Mouse (Mus musculus) liver, adult (tissue): Measurements from ENCODE around the gene Chmp2a.
A peak's percentile ranks its signal among the peaks of the same experiment; 100 is the strongest.

Source experiments
- GATA4 ChIP-seq: IDR thresholded peaks from 2 replicates; pipeline ENCODE4 v1.6.1; 2014; ENCODE audit warnings: mild to moderate bottlenecking, low read length; ENCODE audit not compliant: insufficient replicate concordance

Gene Chmp2a

DNA sequence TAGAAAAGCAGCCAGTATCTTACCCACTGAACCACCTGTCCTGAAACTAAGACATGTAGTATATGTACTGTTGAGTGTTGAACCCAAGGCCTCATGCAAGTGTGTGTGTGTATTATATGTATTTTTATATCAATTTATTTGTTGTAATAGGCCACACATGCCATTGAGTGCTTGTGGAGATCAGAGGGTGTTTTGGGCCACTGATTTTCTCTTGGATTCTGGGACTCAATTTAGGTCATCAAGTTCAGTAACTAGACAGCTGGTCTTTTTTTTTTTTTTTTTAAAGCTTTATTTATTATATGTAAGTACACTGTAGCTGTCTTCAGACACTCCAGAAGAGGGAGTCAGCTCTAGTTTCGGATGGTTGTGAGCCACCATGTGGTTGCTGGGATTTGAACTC is 19.4 kb downstream of the Chmp2a start:
- TF ChIP-seq GATA4 = no peak

DNA sequence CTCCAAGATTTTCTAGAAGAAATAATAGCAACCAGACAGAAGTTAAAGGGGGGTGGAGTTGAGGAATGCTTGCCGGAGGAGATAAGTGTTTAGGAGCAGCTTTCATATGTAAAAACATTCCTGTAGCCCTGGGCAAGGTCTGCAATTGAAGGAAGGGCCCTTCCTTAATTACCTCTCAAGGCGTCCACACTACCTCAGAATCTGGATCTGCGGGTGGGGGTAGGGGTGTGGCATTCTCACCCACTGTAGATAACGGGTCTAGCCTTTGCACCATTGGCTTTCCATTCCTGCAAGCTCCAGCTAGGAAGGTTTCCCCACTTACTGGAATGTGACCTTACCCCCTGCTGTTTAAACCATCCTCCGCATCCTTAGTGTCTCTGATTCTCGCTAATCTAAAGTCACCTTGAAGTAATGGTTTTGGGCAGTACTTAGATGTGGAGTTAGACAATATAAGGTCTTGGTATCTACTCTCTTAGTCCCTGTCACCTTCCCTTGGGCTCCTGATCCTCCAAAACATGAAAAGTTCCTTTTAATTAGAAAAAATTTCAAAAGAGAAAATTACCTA is 20.2 kb downstream of the Chmp2a start:
- no peak for TF ChIP-seq GATA4

- no peak for TF ChIP-seq GATA4
Observed at GRCm38 (mm10) chr7:13013671-13014070, 20.9 kb downstream of the Chmp2a start.

GRCm38 (mm10) chr7:13010005-13010908 is 24.4 kb downstream of the Chmp2a start, which contains the start of gene Zbtb45:
Zbtb45 (minus strand) TSS chr7:13010034.
- no peak for TF ChIP-seq GATA4

DNA sequence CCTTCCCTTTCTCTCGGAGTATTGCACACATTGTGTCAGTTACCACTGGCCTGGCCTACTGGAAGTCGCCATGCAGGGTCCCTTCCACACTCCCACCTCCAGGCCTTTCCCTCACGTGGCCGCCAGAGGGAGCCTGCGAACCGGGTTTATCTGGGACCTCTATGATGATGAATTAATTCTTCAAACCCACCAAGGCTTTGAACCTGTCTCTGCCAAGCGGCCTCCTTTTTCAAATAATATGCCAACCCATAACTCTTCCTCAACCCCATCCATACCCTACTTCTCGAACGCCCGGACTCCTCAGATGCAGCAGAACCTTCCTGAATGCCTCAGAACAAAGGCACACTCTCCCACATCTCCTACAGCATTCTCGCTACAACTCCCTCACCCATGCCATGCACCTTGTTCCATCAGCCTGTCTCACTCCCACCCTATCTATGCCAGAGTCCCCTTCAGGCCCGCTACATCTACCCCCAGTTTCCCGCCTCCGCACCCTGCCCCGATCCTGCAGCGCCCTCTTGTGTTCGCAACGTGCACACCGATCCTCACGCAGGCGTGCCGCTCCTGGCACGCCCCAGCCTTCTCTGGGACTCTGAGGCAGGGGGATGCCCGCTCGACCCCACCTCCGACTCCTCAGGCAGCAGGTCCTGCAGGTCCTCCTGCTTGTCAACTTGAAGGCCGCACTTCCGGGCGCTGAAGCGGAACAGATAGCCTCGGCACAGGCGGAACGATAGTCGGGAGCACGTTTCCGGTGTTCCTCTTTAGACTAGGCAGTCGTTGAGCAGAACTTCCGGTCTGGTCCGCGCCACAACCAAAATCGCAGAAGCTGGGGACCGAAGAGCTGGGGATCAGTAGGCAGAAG is 25.2 kb downstream of the Chmp2a start:
- peak; percentile 66; the same call in 1 of the 2 replicates for TF ChIP-seq GATA4

- TF ChIP-seq GATA4 = no peak
Observed at GRCm38 (mm10) chr7:13007341-13008092, 27.1 kb downstream of the Chmp2a start.

DNA sequence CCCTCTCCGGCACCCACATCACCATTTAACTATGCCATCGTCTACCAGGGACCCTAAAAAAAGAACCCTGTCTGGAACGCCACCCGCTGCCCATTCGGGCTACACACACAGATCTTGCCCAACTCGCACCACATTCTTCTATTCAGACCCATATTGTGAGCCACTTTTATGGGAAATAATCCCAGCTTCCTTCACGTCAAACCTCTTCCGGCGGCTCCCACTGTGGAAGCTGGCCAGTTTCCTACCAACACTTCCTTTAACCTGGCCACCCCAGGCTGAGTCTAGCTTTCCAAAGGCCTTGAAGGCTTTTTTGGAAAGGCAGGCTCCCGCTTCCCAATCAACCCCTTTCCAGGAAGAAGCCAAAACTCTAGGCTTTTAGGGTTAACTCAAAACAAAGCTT is 28.1 kb downstream of the Chmp2a start:
- no peak for TF ChIP-seq GATA4

- no peak for TF ChIP-seq GATA4
Observed at GRCm38 (mm10) chr7:13006011-13006410, 28.6 kb downstream of the Chmp2a start.

GRCm38 (mm10) chr7:13003380-13003779 is 31.2 kb downstream of the Chmp2a start:
- TF ChIP-seq GATA4 = no peak

GRCm38 (mm10) chr7:13001584-13001983 is 33.0 kb downstream of the Chmp2a start:
- no peak for TF ChIP-seq GATA4

DNA sequence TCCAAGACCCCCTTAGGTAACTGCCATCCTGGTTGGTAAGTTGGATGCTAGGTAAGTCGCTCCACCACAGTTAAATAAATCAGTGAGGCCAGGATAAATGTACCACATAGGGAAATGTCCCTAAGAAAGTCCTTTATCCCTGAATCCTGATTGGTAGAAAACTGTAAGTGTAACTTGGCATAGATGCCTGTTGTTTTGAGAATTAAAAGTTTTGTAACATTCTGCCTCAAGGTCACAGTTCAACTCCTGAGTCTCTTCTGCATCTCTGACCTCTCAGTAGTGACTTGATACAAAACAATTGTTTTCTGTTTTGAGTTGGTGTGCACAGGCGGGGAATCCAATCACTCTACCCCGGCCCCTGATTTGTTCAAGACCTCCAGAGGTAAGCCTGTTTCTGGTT is 35.8 kb downstream of the Chmp2a start, which contains the start of gene Trim28:
Trim28 (plus strand) TSS at position 264 of the 400 bp plus-strand sequence.
- no peak for TF ChIP-seq GATA4

DNA sequence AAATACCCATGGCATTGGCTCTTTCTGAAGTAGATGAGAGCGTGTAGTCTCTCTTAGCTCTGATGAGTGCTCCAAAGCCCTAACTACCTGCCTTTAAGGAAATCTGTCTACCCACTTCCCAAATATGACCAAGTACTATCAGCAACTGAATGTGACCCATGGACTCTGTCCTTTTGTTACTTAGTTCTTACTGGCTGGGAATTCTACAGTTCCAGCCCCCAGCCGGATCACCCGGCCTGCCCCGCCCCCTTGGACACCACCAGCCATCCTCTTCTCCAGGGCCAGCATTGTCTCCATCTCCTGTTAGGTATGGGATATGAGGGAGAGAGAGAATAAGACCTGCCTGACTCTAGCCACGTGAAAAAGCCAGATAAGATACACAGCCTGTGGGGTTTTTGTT is 36.6 kb downstream of the Chmp2a start, which contains the start of gene Slc27a5:
Slc27a5 (minus strand) TSS at position 140 of the 400 bp plus-strand sequence.
- TF ChIP-seq GATA4 = no peak; the same call in 1 of the 2 replicates

DNA sequence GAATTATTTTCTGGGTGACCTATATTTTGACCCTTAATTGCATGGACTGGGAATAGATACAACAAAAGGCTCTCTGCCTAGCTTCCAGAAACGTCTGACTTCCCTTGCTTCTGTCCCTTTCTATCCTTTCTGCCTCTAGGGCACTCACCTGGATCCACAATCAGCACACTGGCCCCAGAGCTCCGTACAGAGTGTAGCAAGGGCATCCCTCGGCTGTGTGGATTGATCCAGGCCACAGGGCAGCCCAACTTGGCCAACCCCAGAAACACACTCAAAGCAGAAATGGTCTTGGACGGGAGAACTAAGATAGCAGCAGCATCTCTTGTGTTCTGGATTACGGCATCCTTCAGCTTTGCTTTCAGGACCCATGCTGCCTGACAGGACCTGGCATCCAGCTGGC is 37.4 kb downstream of the Chmp2a start:
- TF ChIP-seq GATA4 = no peak

- TF ChIP-seq GATA4 = no peak
Observed at GRCm38 (mm10) chr7:12995862-12996261, 38.7 kb downstream of the Chmp2a start.

DNA sequence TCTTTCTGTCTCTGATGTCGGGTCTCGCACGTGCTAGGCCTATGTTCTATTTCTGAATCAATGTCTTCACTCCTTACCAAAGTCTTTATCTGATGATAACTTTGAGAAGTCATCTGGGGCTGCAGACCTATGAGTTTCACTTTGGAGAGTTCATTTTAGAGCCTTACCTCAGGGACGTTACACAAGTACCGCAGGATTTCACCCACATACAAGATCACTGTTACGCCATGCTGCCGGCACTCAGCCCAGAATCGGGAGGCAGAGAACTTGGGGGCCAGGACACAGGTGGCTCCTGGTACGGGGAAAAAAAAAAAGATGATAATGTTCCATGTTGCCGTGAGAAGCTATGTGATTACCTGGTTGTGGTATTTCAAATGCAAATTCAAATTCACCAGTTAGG is 41.5 kb downstream of the Chmp2a start:
- no peak for TF ChIP-seq GATA4

DNA sequence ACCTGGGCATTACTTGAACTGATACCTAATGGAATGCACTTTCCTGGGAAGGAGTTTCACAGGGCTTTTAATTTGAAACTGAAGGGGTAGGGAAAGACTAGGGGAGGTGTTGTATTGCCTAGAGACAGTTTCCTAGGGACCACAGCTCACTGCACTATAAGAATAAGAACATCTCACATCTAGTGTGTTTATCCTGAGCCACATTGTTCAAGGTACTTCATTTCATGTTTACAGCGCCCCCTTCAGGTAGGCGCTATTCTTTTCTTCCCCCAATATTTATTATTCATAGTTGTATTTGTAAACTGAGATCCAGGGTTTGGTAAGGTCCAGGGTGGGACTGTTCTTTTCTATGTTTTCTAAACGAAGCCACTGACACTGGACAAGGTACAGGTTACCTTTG is 42.4 kb downstream of the Chmp2a start:
- TF ChIP-seq GATA4 = no peak
